In the genomic region with DNA sequence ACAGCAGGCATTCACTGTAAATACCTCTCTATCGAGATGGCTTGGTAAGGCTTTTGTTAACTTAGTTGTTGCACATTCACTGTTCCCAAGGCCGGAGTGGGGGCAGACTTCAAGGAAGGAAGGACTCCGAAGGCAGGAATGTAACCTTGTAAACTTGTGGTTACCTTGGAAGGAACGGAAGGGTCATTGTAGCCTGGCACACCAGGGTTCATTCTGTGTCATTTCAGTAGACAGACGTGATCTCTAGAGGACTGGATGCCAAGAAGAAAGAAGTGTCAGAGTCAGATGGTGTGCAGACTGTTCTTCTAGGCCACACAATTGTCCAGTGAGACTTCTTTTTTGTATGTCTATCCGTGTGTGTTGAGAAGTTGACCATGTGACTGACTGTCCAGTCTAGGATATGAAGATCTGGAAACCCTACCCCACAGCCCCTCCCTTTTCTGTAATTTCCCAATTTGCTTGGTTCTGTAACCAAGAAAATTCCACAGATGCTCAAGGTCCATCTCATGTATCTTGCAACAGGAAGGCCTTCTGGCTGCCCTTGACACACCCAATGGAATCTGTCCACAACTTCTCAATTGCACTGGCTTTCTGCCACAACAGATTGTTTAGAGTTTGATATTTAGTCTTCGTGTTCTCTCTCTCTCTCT, we compare ENCODE assay signal across 13 mouse cellular contexts.
DNase-seq lines count a peak whose midpoint lies in the region; ATAC-seq lines count a peak whose summit lies in the region.
"Had no signal": no experiment of that assay in that cellular context is flagged by ENCODE, and none has a peak within 500 bp of the region (broad histone marks: within the 10 kb centered on the region; RNA-seq: fewer than 3 reads in every experiment).

No protein-coding gene starts in this region.

- no peak for ATAC-seq in kidney, embryonic 16.5 days (ENCODE audit: low FRiP score, low TSS enrichment)
- ATAC-seq: CD4-positive, CD25-positive, alpha-beta regulatory T cell, adult 4 months; inflammation-experienced regulatory T-cells, adult 6 months had no signal

- H3K4me1 ChIP-seq in limb, embryonic 10.5 days = no peaks in the 10 kb centered on the region
- H3K4me1 ChIP-seq in kidney, embryonic 16.5 days (ENCODE audit: insufficient read depth, low read length) = no peaks in the 10 kb centered on the region

- H3K4me3 ChIP-seq in limb, embryonic 10.5 days = no peak overlapping the region
- H3K4me3 ChIP-seq in kidney, embryonic 16.5 days (ENCODE audit: low read length) = no peak overlapping the region
- H3K4me3 ChIP-seq: left cerebral cortex, adult 2 months had no signal

- H3K9me3 ChIP-seq in limb, embryonic 10.5 days (replicated peaks) = no peaks in the 10 kb centered on the region
- no peaks in the 10 kb centered on the region for H3K9me3 ChIP-seq in kidney, embryonic 16.5 days (ENCODE audit: low read length)

- no peak overlapping the region for H3K9ac ChIP-seq in kidney, embryonic 16.5 days (replicated peaks; ENCODE audit: low read length)

- WGBS in limb, embryonic 10.5 days = 88% methylated on average over 7 of the region's 7 CpGs
- 79% methylated on average over 7 of the region's 7 CpGs for whole genome bisulfite sequencing in kidney, embryonic 16.5 days

- H3K27me3 ChIP-seq in limb, embryonic 10.5 days (ENCODE audit: low read depth, poor library complexity, severe bottlenecking) = no peaks in the 10 kb centered on the region
- H3K27me3 ChIP-seq in kidney, embryonic 16.5 days (ENCODE audit: insufficient read depth, low read length) = no peaks in the 10 kb centered on the region

- intact Hi-C loops in heart, postnatal 36 days (cut with DNase I) = no loop called here

- H3K27ac ChIP-seq in limb, embryonic 10.5 days = no peak overlapping the region
- H3K27ac ChIP-seq in kidney, embryonic 16.5 days (ENCODE audit: low read length) = no peak overlapping the region
- H3K27ac ChIP-seq: left cerebral cortex, adult 2 months had no signal

- H3K4me2 ChIP-seq in kidney, embryonic 16.5 days (replicated peaks; ENCODE audit: low read depth, low read length) = no peak overlapping the region

- peak; percentile 91 for DNase-seq in heart, adult 11 months
- DNase-seq in heart, postnatal 36 days = no peak
- peak; percentile 94 for DNase-seq in 3T3-L1 (ENCODE audit: low read depth, low spot score)
- peak; percentile 64 for DNase-seq in adrenal gland, adult 8-10 months
- peak; percentile 34 for DNase-seq in lung, postnatal 14 days
- DNase-seq in cerebellum, adult 11 months = no peak
- no peak for DNase-seq in limb, embryonic 10.5 days (ENCODE audit: low spot score)
- DNase-seq: cerebellum, adult 9-10 months; thymus, postnatal 25 days had no signal

- no peaks in the 10 kb centered on the region for H3K36me3 ChIP-seq in limb, embryonic 10.5 days
- no peaks in the 10 kb centered on the region for H3K36me3 ChIP-seq in kidney, embryonic 16.5 days (ENCODE audit: insufficient read depth, low read length)

Comparison
In these comparisons a context has a peak if more than half of its experiments do, and no peak if none do; other contexts are left out.
1. DNase-seq: peak in heart, adult 11 months (single experiment), 3T3-L1 (single experiment), adrenal gland, adult 8-10 months (single experiment) and lung, postnatal 14 days (single experiment); none in heart, postnatal 36 days (0 of 2), cerebellum, adult 11 months (single experiment) and limb, embryonic 10.5 days (single experiment).